ENCODE assay signal across 22 mouse cellular contexts in genomic region chr14:13344240-13344639, GRCm38 (mm10). TPM values are rescaled to one million over a fixed set of nuclear protein-coding genes. Genes with fewer than 3 reads are reported as not detected.
DNase-seq lines count a peak whose midpoint lies in the region; ATAC-seq and TF ChIP-seq lines count a peak whose summit lies in the region.
"Had no signal": no experiment of that assay in that cellular context is flagged by ENCODE, and none has a peak within 500 bp of the region (broad histone marks: within the 10 kb centered on the region; RNA-seq: fewer than 3 reads in every experiment).

No protein-coding gene starts in this region.

- CTCF ChIA-PET in Patski (lab: Charles Lee), result interaction anchor here (1.9 kb wide), 1 partner anchor 573 kb away, joined by 7 read pairs; no protein-coding TSS in a partner anchor

- peaks cover 2% of the 10 kb centered on the region; the same call in 1 of the 2 replicates for H3K4me1 ChIP-seq in heart, adult 2 months (ENCODE audit: control insufficient read depth, insufficient read depth, low read length)
- no peaks in the 10 kb centered on the region; the same call in 1 of the 2 replicates for H3K4me1 ChIP-seq in heart, embryonic 12.5 days (replicated peaks)
- no peaks in the 10 kb centered on the region for H3K4me1 ChIP-seq in CH12.LX (ENCODE audit: control insufficient read depth in 1 of 2, insufficient read depth in 2 of 2)
- H3K4me1 ChIP-seq in limb, embryonic 10.5 days, result peaks cover 6% of the 10 kb centered on the region
- H3K4me1 ChIP-seq: forebrain, embryonic 12.5 days had no signal

- intact Hi-C loops in heart, adult 2 months (cut with DNase I), result no loop called here

- DNase-seq in heart, adult 2 months, result no peak
- DNase-seq in layer of hippocampus, adult 2 months (ENCODE audit: low spot score in 2 of 2), result no peak
- DNase-seq in layer of hippocampus, adult 11-12 months (ENCODE audit: low spot score), result no peak
- no peak for DNase-seq in CH12.LX (ENCODE audit: extremely low read depth)
- no peak for DNase-seq in Patski (ENCODE audit: low read depth, low spot score)
- DNase-seq in limb, embryonic 10.5 days (ENCODE audit: low spot score), result no peak
- DNase-seq in frontal cortex, postnatal 25 days (ENCODE audit: low spot score in 2 of 2), result no peak
- DNase-seq: adrenal gland, postnatal 10 days; cerebellum, adult 18-20 months; cerebellum, adult 9-11 months; gastrocnemius, adult 2 months; gastrocnemius, postnatal 25 days; heart, postnatal 10 days; heart, postnatal 4 days had no signal

- no peak overlapping the region for H3K4me2 ChIP-seq in heart, embryonic 12.5 days
- no peak overlapping the region for H3K4me2 ChIP-seq in CH12.LX (ENCODE audit: insufficient read depth, low read depth, poor library complexity, severe bottlenecking)
- H3K4me2 ChIP-seq: embryonic facial prominence, embryonic 12.5 days; forebrain, embryonic 12.5 days; hindbrain, embryonic 14.5 days had no signal

- H3K36me3 ChIP-seq in heart, adult 2 months (ENCODE audit: control insufficient read depth, insufficient read depth, low read length), result no peaks in the 10 kb centered on the region
- no peaks in the 10 kb centered on the region for H3K36me3 ChIP-seq in heart, embryonic 12.5 days
- no peaks in the 10 kb centered on the region for H3K36me3 ChIP-seq in CH12.LX (replicated peaks in 1 of 2; ENCODE audit: control insufficient read depth in 1 of 2, insufficient read depth in 1 of 2, low read length in 1 of 2)
- no peaks in the 10 kb centered on the region for H3K36me3 ChIP-seq in limb, embryonic 10.5 days
- H3K36me3 ChIP-seq: embryonic facial prominence, embryonic 12.5 days; forebrain, embryonic 12.5 days; G1E had no signal

- 0 out of 2 replicates have a peak, but pooled peaks cover 4% of the 10 kb centered on the region for H3K9me3 ChIP-seq in heart, embryonic 12.5 days (replicated peaks)
- H3K9me3 ChIP-seq in CH12.LX (replicated peaks; ENCODE audit: low read length), result peaks cover 2% of the 10 kb centered on the region
- no peaks in the 10 kb centered on the region for H3K9me3 ChIP-seq in limb, embryonic 10.5 days (replicated peaks)
- H3K9me3 ChIP-seq: embryonic facial prominence, embryonic 12.5 days; forebrain, embryonic 12.5 days; G1E had no signal

- dilution Hi-C loops in CH12.LX (cut with MboI; ENCODE audit: extremely low pct_ligation_motif_present, extremely low pct_unique_long_range_greater_than_20kb, low sequenced_read_pairs), result no loop called here

- POLR2A ChIA-PET in Patski (lab: Charles Lee), result no interaction called here

- no peak for ATAC-seq in heart, embryonic 12.5 days (ENCODE audit: insufficient number of reproducible peaks, low FRiP score)
- no peak for ATAC-seq in Patski
- ATAC-seq: forebrain, embryonic 16.5 days; inflammation-experienced regulatory T-cells, adult 6 months had no signal

- no peak overlapping the region for H3K4me3 ChIP-seq in heart, adult 2 months
- no peak overlapping the region for H3K4me3 ChIP-seq in heart, embryonic 12.5 days
- no peak overlapping the region for H3K4me3 ChIP-seq in layer of hippocampus, adult 2 months
- no peak overlapping the region for H3K4me3 ChIP-seq in CH12.LX (replicated peaks in 1 of 3; ENCODE audit: low read depth in 2 of 3, low read length in 2 of 3, poor library complexity in 1 of 3)
- H3K4me3 ChIP-seq in limb, embryonic 10.5 days, result no peak overlapping the region
- H3K4me3 ChIP-seq: embryonic facial prominence, embryonic 12.5 days; forebrain, embryonic 12.5 days; gastrocnemius, adult 2 months had no signal

- in situ Hi-C loops in CH12.LX (cut with MboI; ENCODE audit: low pct_ligation_motif_present, low pct_unique_long_range_greater_than_20kb, low sequenced_read_pairs) (no loop called here), Patski (cut with MboI; ENCODE audit: low pct_unique_long_range_greater_than_20kb) (no loop called here)

- 0 out of 2 replicates have a peak, but pooled peaks have one; percentile 6 for TF ChIP-seq CTCF in heart, adult 2 months (IDR thresholded peaks at IDR 0.05)
- peak; percentile 65 for TF ChIP-seq CTCF in layer of hippocampus, adult 2 months (conservative IDR thresholded peaks at IDR 0.05)
- TF ChIP-seq CTCF in CH12.LX (conservative IDR thresholded peaks at IDR 0.05 in 1 of 2, IDR thresholded peaks at IDR 0.05 in 1 of 2; ENCODE audit: low read depth in 2 of 2, low read length in 2 of 2) (peak in 1 of 2 experiments; percentile 32; a peak in 1 of 4 replicates), Patski (IDR thresholded peaks at IDR 0.05) (peak; percentile 23)

- no peak; the same call in 1 of the 2 replicates for TF ChIP-seq RAD21 in CH12.LX (IDR thresholded peaks at IDR 0.05; ENCODE audit: low read depth, low read length)

- 46% methylated on average over 2 of the region's 2 CpGs for WGBS in heart, adult 2 months
- 55% methylated on average over 2 of the region's 2 CpGs for WGBS in heart, embryonic 12.5 days
- WGBS in limb, embryonic 10.5 days, result 86% methylated on average over 2 of the region's 2 CpGs

- H3K79me2 ChIP-seq in heart, adult 2 months (replicated peaks; ENCODE audit: control insufficient read depth, insufficient read depth, low read length), result no peaks in the 10 kb centered on the region
- H3K79me2 ChIP-seq in CH12.LX (replicated peaks; ENCODE audit: control insufficient read depth, extremely low read depth, insufficient read depth, poor library complexity, severe bottlenecking), result no peaks in the 10 kb centered on the region

- no peak for TF ChIP-seq POLR2A in heart, adult 2 months (IDR thresholded peaks at IDR 0.05; ENCODE audit: insufficient read depth, low read depth, low read length)
- no peak for TF ChIP-seq POLR2A in CH12.LX (IDR thresholded peaks at IDR 0.05; ENCODE audit: low read depth, low read length)

- no peak overlapping the region for H3K9ac ChIP-seq in heart, adult 2 months (ENCODE audit: low read depth, low read length)
- no peak overlapping the region for H3K9ac ChIP-seq in heart, embryonic 12.5 days
- H3K9ac ChIP-seq in CH12.LX (ENCODE audit: insufficient read depth, low read depth), result no peak overlapping the region
- H3K9ac ChIP-seq: embryonic facial prominence, embryonic 12.5 days; forebrain, embryonic 12.5 days; hindbrain, embryonic 14.5 days had no signal

- H3K27me3 ChIP-seq in heart, adult 2 months (ENCODE audit: control insufficient read depth, insufficient read depth, low read length), result no peaks in the 10 kb centered on the region
- no peaks in the 10 kb centered on the region for H3K27me3 ChIP-seq in heart, embryonic 12.5 days (replicated peaks)
- no peaks in the 10 kb centered on the region for H3K27me3 ChIP-seq in CH12.LX (replicated peaks)
- no peaks in the 10 kb centered on the region for H3K27me3 ChIP-seq in Patski
- H3K27me3 ChIP-seq in limb, embryonic 10.5 days (ENCODE audit: low read depth, poor library complexity, severe bottlenecking), result no peaks in the 10 kb centered on the region
- H3K27me3 ChIP-seq: embryonic facial prominence, embryonic 12.5 days; forebrain, embryonic 12.5 days had no signal

- H3K27ac ChIP-seq in heart, adult 2 months, result no peak overlapping the region
- H3K27ac ChIP-seq in heart, embryonic 12.5 days (ENCODE audit: poor library complexity, severe bottlenecking), result no peak overlapping the region
- no peak overlapping the region for H3K27ac ChIP-seq in layer of hippocampus, adult 2 months
- no peak overlapping the region for H3K27ac ChIP-seq in CH12.LX (ENCODE audit: insufficient read depth, low read depth)
- no peak overlapping the region for H3K27ac ChIP-seq in limb, embryonic 10.5 days
- H3K27ac ChIP-seq: embryonic facial prominence, embryonic 12.5 days; forebrain, embryonic 12.5 days; gastrocnemius, adult 2 months; hindbrain, embryonic 14.5 days had no signal

- TF ChIP-seq EP300 in heart, adult 2 months (IDR thresholded peaks at IDR 0.05; ENCODE audit: insufficient read depth, low read depth, low read length), result no peak
- TF ChIP-seq EP300 in CH12.LX (IDR thresholded peaks at IDR 0.05; ENCODE audit: low read length), result no peak

TF ChIP-seq in CH12.LX, 34 proteins besides CTCF, POLR2A, EP300 and RAD21:
- TF ChIP-seq CHD1 (IDR thresholded peaks at IDR 0.05; ENCODE audit: low read depth, low read length), result no peak
- peak; percentile 17; the same call in 1 of the 2 replicates for TF ChIP-seq SMC3 (IDR thresholded peaks at IDR 0.05; ENCODE audit: low read depth, low read length)
- no peak for TF ChIP-seq IRF4 (IDR thresholded peaks at IDR 0.05; ENCODE audit: low read depth, low read length)

RNA-seq across cellular contexts. Expression of gene Synpr, which starts 59.7 kb away (rescaled TPM):
- under 1 TPM; 0.26 to 0.34 TPM for total RNA-seq in heart, adult 2 months (2021)
- polyA plus RNA-seq in heart, adult 2 months (2012; rRNA removed), result 0.32 TPM in 1 of 2 replicates, not detected in the other
- 0.22 and 0.64 TPM in 2 replicates for polyA plus RNA-seq in heart, embryonic 12.5 days (2016; fragmentation: Nextera tagmentation; extraction: Ambion mirVana)
- total RNA-seq in layer of hippocampus, adult 2 months (2021), result 100 to 1,000 TPM; 178 to 179 TPM
- total RNA-seq in CH12.LX (2012; rRNA removed), result not detected in 2 replicates
- not detected in 2 replicates for total RNA-seq in CH12.LX (2014; rRNA removed)
- polyA plus RNA-seq in CH12.LX (2012; ENCODE audit: insufficient read length, low read depth), result not detected in 2 replicates
- polyA plus RNA-seq in Patski (2021), result 0.06 TPM
- 0.65 and 1.7 TPM in 2 replicates for polyA plus RNA-seq in limb, embryonic 10.5 days (2016; fragmentation: Nextera tagmentation; extraction: Ambion mirVana)
- total RNA-seq: gastrocnemius, adult 2 months; gastrocnemius, postnatal 25 days; granulocyte monocyte progenitor cell, adult 5-6 weeks; heart, postnatal 10 days; heart, postnatal 4 days had no signal
- polyA plus RNA-seq: G1E; inflammation-experienced regulatory T-cells, adult 6 months had no signal
